Mouse (Mus musculus) yolk sac, embryonic 10.5 days (tissue): ENCODE measurements at regions not wholly inside any gene's neighbourhood (a gene's known extent, or its start where the extent isn't known, plus 50 kb on each side); places are given as distances from the start of the nearest gene placed in this dataset.
"Not testable (repeated sequence)": the region's sequence is repeated elsewhere in the genome, so short reads cannot be mapped to it uniquely, and the experiment has no call there.

ENCODE experiments used
- DNase-seq: peaks from one replicate; pipeline ENCODE4 v3.0.0-alpha.2; 2017; ENCODE audit warnings: low spot score

GRCm38 (mm10) chr10:118979339-118979738, 109.3 kb upstream of the Dyrk2 start:
- peak; percentile 33 for DNase-seq

GRCm38 (mm10) chr10:118978181-118978743, 108.3 kb upstream of the Dyrk2 start:
- DNase-seq = no peak

- DNase-seq = no peak
Measured at GRCm38 (mm10) chr10:118976447-118976846, 106.4 kb upstream of the Dyrk2 start.

GRCm38 (mm10) chr10:118975772-118976171, 105.8 kb upstream of the Dyrk2 start:
- no peak for DNase-seq

GRCm38 (mm10) chr10:118973324-118973723, 103.3 kb upstream of the Dyrk2 start:
- no peak for DNase-seq

GRCm38 (mm10) chr10:118972626-118973025, 102.6 kb upstream of the Dyrk2 start:
- DNase-seq = no peak

GRCm38 (mm10) chr10:118970457-118971175, 100.6 kb upstream of the Dyrk2 start:
- DNase-seq = no peak

- no peak for DNase-seq
Measured at GRCm38 (mm10) chr10:118961713-118962181, 91.7 kb upstream of the Dyrk2 start.

- no peak for DNase-seq
Measured at GRCm38 (mm10) chr10:118960076-118960475, 90.1 kb upstream of the Dyrk2 start.

GRCm38 (mm10) chr10:118959623-118960022, 89.6 kb upstream of the Dyrk2 start:
- DNase-seq = no peak

- DNase-seq = no peak
Measured at GRCm38 (mm10) chr10:118956352-118956751, 86.3 kb upstream of the Dyrk2 start.

GRCm38 (mm10) chr10:118953440-118953839, 83.4 kb upstream of the Dyrk2 start:
- DNase-seq = no peak

GRCm38 (mm10) chr10:118952756-118953155, 82.7 kb upstream of the Dyrk2 start:
- DNase-seq = no peak

GRCm38 (mm10) chr10:118947724-118948123, 77.7 kb upstream of the Dyrk2 start:
- no peak for DNase-seq

- no peak for DNase-seq
Measured at GRCm38 (mm10) chr10:118947016-118947674, 77.1 kb upstream of the Dyrk2 start.

- no peak for DNase-seq
Measured at GRCm38 (mm10) chr10:118927316-118927715, 57.3 kb upstream of the Dyrk2 start.

- DNase-seq = no peak
Measured at GRCm38 (mm10) chr10:118923473-118924185, 53.6 kb upstream of the Dyrk2 start.

GRCm38 (mm10) chr10:118922120-118922519, 52.1 kb upstream of the Dyrk2 start:
- not testable (repeated sequence) for DNase-seq
